Mouse (Mus musculus) adrenal gland, postnatal 14 days (tissue): ENCODE data around the gene E130309D02Rik. TPM values are rescaled to one million over a fixed set of nuclear protein-coding genes. Genes with fewer than 3 reads are reported as not detected.

Experiments used
- DNase-seq: peaks from one replicate; pipeline ENCODE4 v3.0.0; 2021; ENCODE audit warnings: mixed read lengths
- total RNA-seq: library from RNA; stranded (reverse); gene quantifications from 2 replicates; pipeline ENCODE4 v1.2.3, GENCODE M21; 2021

Gene E130309D02Rik
- total RNA-seq, 1 experiment from 2014 or later, result 24.5 TPM

GRCm38 (mm10) chr5:143268985-143269362 lies 46.2 kb downstream of the E130309D02Rik start:
- no peak for DNase-seq

DNA sequence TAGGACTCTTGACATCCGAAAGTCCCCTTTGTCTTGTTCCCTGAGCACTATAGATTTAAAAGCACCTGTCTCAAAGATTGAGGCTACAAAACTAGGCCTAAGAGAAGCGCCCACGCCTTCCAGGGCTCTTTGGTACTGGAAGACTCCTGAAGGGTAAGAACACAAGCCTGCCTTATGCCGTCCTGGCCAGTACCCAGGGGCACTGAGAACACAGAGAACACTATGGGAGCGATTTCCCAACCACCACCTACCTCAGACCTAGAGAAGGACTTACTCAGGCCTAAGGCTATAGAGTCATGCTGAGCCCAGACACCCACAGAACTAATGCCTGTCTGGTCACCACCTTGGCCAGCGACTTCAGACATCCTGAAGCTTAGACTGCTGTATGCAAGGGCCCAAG lies 48.4 kb downstream of the E130309D02Rik start:
- DNase-seq, result no peak

- DNase-seq, result no peak
These were observed 49.8 kb downstream of the E130309D02Rik start for GRCm38 (mm10) chr5:143265409-143265808.

DNA sequence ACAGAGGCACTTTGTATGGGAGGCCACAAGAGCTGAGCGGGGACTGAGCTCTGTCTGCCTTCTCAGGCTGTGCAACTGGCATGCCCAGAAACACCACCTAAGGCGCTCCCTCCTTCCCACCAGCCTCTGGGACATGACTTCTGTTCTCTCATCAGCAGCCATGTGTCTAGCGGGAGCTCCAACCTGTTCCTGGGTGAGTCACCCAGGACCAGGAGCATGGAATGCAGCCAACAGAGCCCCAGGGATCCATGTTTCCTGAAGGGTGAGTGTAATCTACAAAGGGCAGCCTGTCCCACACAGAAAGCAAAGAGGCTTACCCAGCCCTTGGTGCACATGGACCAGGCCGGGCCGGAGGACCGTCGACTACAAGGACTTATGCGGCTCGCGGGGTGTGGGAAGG lies 50.5 kb downstream of the E130309D02Rik start:
- DNase-seq, result peak; percentile 72

GRCm38 (mm10) chr5:143261636-143262035 lies 53.5 kb downstream of the E130309D02Rik start:
- no peak for DNase-seq

GRCm38 (mm10) chr5:143255802-143256201 lies 59.4 kb downstream of the E130309D02Rik start:
- no peak for DNase-seq

- DNase-seq, result no peak
These were observed 60.0 kb downstream of the E130309D02Rik start for GRCm38 (mm10) chr5:143255131-143255519.

DNA sequence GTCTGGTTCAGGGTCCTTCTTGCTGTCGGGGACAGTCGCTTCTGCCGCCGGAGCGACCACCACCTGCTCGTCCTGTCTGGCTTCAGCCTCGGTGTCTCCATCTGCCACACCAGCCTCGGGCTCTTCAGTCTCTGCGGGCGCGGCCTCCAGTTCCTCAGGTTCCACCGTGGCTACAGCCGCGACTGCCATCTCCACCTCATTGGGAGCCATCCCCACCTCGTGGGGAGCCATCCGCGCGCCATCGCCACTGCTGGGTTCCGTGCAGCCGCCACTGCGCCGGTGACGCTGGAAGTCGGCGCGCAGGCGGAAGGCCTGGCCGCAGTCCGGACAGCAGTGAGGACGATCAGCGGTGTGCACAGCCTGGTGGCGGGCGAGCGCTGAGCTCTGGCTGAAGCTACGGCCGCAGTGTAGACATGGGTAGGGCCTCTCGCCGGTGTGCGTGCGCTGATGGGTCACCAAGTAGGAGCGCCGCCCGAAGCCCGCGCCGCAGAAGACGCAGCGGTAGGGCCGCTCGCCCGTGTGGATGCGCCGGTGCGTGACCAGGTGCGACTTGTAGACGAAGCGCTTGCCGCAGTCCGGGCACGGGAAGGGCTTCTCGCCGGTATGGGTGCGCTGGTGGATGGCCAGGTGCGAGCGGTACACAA lies 60.6 kb downstream of the E130309D02Rik start:
- no peak for DNase-seq

DNA sequence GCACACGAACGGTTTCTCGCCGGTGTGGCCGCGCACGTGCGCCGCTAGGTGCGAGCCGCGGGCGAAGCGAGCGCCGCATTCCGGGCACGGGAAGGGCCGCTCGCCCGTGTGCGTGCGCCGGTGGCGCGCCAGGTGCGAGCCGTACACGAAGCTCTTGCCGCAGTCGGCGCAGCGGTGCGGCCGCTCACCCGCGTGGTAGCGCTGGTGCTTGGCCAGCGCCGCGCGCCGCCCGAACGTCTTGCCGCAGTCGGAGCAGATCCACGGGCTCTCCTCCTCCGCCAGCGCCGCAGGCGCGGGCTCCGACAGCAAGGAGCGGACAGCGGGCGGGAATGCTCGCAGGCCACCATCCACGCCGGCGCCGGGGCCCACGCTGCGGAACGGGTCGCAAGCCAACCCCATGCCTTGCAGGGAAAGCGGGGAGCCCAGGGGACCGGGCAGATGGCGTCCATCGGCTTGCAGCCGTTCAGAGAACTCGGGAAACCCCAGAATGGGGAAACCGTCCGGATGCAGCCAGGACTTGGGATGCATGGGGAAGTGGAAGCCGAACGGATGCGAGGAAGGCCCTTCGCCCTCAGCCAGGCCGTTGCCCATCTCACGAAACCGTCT lies 61.2 kb downstream of the E130309D02Rik start:
- DNase-seq, result no peak

DNA sequence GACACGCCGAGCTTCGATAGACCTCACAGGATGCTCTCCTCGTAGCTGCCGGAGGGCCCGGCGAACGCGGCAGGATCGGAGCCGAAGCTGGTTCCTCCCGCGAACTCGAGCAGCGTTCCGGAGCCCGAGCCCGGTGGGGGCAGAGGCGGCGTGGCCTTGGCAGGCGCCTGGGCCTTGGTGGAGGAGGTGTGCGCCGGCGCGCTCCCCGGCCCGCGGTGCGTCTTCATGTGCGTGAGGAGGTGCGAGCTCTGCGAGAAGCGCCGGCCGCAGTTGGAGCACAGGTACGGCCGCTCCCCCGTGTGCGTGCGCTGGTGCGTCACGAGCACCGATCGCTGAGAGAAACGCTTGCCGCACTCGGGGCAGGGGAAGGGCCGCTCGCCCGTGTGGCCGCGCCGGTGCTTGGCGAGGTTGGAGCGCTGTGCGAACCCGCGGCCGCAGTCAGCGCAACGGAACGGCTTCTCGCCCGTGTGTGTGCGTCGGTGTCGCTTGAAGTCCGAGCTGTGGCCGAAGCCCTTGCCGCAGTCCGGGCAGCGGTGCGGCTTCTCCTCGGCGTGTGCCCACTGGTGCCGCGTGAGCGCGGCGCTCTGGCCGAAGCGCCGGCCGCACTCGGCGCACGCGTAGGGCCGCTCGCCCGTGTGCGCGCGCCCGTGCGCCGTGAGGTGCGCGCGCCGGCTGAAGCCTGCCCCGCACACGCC lies 61.8 kb downstream of the E130309D02Rik start:
- peak; percentile 35 for DNase-seq

DNA sequence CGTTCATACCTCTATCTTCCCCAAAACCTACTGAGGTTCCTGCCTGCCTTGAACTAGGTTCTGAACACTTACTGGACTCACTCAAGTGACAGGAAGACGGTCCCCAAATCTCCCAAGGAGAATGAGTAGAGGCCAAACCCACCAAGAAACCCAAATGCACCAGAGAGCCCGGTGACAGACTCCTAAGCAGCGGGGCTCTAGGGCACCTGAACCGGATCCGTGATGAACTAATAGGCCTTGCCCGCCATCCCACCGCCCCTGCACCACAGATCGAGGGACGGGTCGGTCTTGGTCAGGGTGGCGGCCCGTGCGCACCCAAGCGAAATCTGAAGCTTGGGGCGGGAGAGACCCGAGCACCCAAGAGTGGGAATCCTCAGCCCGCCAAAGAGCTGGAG lies 62.4 kb downstream of the E130309D02Rik start:
- DNase-seq, result no peak

DNA sequence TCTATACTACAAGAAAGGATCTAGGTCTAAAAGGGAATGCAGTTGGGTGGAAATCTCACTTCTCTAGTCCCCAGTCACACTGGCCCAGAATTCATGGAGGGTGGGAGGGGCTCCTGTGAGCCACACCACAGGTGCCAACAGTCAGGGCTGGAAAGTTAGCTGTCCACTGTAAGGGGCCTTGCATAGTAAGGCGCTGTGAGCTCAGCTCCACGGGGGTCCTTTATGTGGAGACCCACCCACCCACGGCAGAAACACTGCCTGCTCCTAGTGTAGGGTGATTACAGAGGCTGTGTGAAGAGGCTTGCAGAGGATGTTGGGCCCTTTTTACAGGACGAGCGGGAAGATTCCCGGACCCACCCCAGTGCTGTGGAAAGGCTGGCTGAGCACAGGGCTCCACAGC lies 63.1 kb downstream of the E130309D02Rik start:
- DNase-seq, result no peak

Other genes starting within 250 kb of the E130309D02Rik start
- gene Rnf216, start 202.4 kb downstream of the E130309D02Rik start, total RNA-seq, result 39.5 and 44.5 TPM in 2 replicates
- 0.08 TPM in 1 of 2 replicates, not detected in the other for gene Olfr718-ps1, start 167.8 kb downstream of the E130309D02Rik start, total RNA-seq
- gene Rbak, start 134.6 kb downstream of the E130309D02Rik start, total RNA-seq, result 10.5 and 13.4 TPM in 2 replicates
- gene Spdye4b, start 134.3 kb downstream of the E130309D02Rik start, total RNA-seq, result not detected in 2 replicates
- gene Spdye4a, start 88.5 kb downstream of the E130309D02Rik start, total RNA-seq, result not detected in 2 replicates
- gene Zfp12, start 80.2 kb downstream of the E130309D02Rik start, total RNA-seq, result 19.7 and 22.0 TPM in 2 replicates
- 6.9 and 7.6 TPM in 2 replicates for gene Zfp316, start 45.3 kb downstream of the E130309D02Rik start, total RNA-seq
- gene Zfp853, start 21.7 kb downstream of the E130309D02Rik start, total RNA-seq, result 0.41 and 0.83 TPM in 2 replicates
- 52.0 and 52.5 TPM in 2 replicates for gene Zdhhc4, start 13.9 kb upstream of the E130309D02Rik start, total RNA-seq
- gene Grid2ip, start 42.0 kb upstream of the E130309D02Rik start, total RNA-seq, result 0.41 and 0.68 TPM in 2 replicates
- gene Kdelr2, start 88.5 kb upstream of the E130309D02Rik start, total RNA-seq, result 101 and 108 TPM in 2 replicates
- 11.2 and 13.1 TPM in 2 replicates for gene Daglb, start 149.2 kb upstream of the E130309D02Rik start, total RNA-seq
- gene Rac1, start 212.7 kb upstream of the E130309D02Rik start, total RNA-seq, result 343 and 359 TPM in 2 replicates